Mouse (Mus musculus) midbrain, embryonic 16.5 days (tissue): Measurements from ENCODE around the gene Anapc15-ps. TPM values are rescaled to one million over a fixed set of nuclear protein-coding genes. Genes with fewer than 3 reads are reported as not detected.

Experiments
- ATAC-seq: fragments of 200-750 bp; cut with Nextera tagmentation; 2 replicates; pipeline ENCODE4 v1.8.0; 2017; ENCODE audit warnings: moderate TSS enrichment
- H3K27ac ChIP-seq: fragments of 300-500 bp; sonication (generic); 2 replicates; pipeline ENCODE4 v1.5.1; 2014; ENCODE audit warnings: mild to moderate bottlenecking, low read length, mixed read lengths
- H3K27me3 ChIP-seq: fragments of 300-500 bp; sonication (generic); 2 replicates; pipeline ENCODE4 v1.6.1; 2014; ENCODE audit warnings: low read depth, low read length, mixed read lengths; ENCODE audit not compliant: control insufficient read depth, insufficient read depth
- H3K36me3 ChIP-seq: fragments of 300-500 bp; sonication (generic); 2 replicates; pipeline ENCODE4 v1.6.1; 2014; ENCODE audit warnings: mild to moderate bottlenecking, low read length, moderate library complexity, mixed read lengths; ENCODE audit not compliant: control insufficient read depth, insufficient read depth
- H3K4me1 ChIP-seq: fragments of 300-500 bp; sonication (generic); 2 replicates; pipeline ENCODE4 v1.6.1; 2014; ENCODE audit warnings: mild to moderate bottlenecking, low read length, mixed read lengths; ENCODE audit not compliant: control insufficient read depth, insufficient read depth
- H3K4me2 ChIP-seq: fragments of 300-500 bp; sonication (generic); 2 replicates; pipeline ENCODE4 v1.6.1; 2014; ENCODE audit warnings: mild to moderate bottlenecking, low read length, mixed read lengths
- H3K4me3 ChIP-seq: fragments of 300-500 bp; sonication (generic); 2 replicates; pipeline ENCODE4 v1.5.1; 2014; ENCODE audit warnings: low read depth, mild to moderate bottlenecking, low read length, moderate library complexity, mixed read lengths
- H3K9ac ChIP-seq: fragments of 300-500 bp; sonication (generic); 2 replicates; pipeline ENCODE4 v1.6.1; 2014; ENCODE audit warnings: low read depth, low read length, mixed read lengths
- H3K9me3 ChIP-seq: fragments of 300-500 bp; sonication (generic); replicated peaks from 2 replicates; pipeline ENCODE4 v1.6.1; 2014; ENCODE audit warnings: mild to moderate bottlenecking, low read length, mixed read lengths; ENCODE audit not compliant: control insufficient read depth, poor library complexity, severe bottlenecking
- WGBS: fragments of 180-500 bp; shearing (Covaris S2); extraction: QIAGEN DNeasy Blood & Tissue Kit; methylation state at CpG from one replicate; pipeline ENCODE4 v1.1.7; 2014; 5-methylcytosine and 5-hydroxymethylcytosine counted together
- polyA plus RNA-seq: library from polyadenylated mRNA; unstranded; fragments of >200 nt; fragmentation: Nextera tagmentation; extraction: Ambion mirVana; gene quantifications from 2 replicates; pipeline ENCODE4 v1.2.1, GENCODE M21; 2015

The Anapc15-ps gene
- not detected in 2 replicates for polyA plus RNA-seq

DNA sequence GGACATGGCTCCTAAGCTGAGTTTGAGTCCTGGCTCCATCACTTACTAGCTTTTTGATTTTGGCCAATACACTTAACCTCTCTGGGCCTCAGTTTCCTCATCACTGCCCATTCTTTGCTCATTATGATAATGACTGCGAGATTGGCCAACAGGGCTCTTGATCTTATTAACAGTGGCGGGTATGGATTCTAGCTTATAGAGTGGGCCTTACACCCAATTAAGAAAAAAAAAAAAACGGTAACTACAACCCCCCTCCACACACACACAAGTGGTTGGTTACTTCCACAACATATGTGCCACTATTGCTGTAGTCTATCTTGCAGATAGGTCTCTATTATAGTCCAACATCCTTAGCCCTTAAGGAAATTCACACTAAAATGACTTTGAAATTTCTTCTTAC is at the start of gene Anapc15-ps:
Anapc15-ps (minus strand) TSS at position 101 of the 400 bp plus-strand sequence.
- Histone ChIP-seq H3K4me1 (no peaks in the 10 kb centered on the region), H3K4me2 (no peak within 1 kb of the TSS), H3K36me3 (no peaks in the 10 kb centered on the region), H3K9me3 (no peaks in the 10 kb centered on the region), H3K4me3 (no peak within 1 kb of the TSS), H3K9ac (no peak within 1 kb of the TSS), H3K27me3 (0 out of 2 replicates have a peak, but pooled peaks cover 2% of the 10 kb centered on the region), H3K27ac (no peak within 1 kb of the TSS)
- WGBS: 96% methylated on average over 3 of the region's 3 CpGs
- no peak for ATAC-seq

DNA sequence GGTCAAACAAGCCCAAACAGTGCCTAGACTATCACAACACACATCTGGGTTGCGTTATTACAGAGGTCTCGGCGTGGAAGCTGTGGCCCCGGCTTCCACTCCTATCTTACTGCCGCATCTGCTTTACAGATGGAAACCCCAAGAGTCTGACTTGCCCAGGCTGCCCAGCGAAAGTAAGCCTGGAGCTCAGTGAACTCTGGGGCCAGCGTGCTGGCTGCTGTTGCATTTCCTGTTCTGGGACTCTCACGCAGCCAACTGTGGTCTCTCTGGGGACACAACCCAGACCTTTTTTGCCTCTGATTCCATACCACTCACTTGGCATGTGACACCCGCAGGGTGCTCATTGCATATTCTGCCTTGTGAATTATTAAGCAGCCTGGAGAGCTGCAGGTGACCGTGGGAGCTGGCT is 49.0 kb upstream of the Anapc15-ps start:
- Histone ChIP-seq H3K4me2 (no peak overlapping the region), H3K9ac (no peak overlapping the region), H3K36me3 (no peaks in the 10 kb centered on the region), H3K4me1 (0 out of 2 replicates have a peak, but pooled peaks cover 2% of the 10 kb centered on the region), H3K4me3 (no peak overlapping the region), H3K27me3 (no peaks in the 10 kb centered on the region), H3K9me3 (no peaks in the 10 kb centered on the region), H3K27ac (no peak overlapping the region)
- WGBS: 90% methylated on average over 10 of the region's 10 CpGs
- ATAC-seq: no peak

DNA sequence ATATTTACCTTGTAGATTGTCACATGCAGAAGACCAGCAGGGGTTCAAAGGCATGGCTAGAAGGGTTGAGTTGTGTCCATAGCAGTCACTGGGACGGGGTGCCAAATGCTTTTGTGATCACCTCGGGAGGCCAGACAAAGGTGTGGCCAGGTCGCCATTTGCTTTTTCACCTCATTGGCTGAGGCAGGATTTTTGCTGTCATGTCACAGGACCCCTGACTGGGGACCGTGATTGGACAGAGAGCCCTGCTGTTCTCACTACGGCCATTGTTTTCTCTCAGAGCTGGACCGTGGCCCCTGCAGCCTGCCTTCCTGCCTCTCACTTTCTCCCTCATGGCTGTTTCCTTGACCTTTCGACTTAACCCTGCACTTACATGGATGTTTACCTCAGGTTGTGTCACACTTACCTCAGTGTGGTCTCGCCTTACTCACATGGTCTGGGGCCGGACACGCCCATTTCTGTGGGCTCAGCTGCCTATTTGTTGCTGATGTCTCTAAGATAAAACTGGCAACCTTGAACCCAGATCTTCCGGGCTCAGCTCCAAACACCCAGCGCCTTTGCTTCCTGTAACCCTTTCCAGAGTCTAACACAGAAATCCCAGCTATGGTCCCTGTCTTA is 47.0 kb upstream of the Anapc15-ps start:
- Histone ChIP-seq H3K9me3 (no peaks in the 10 kb centered on the region), H3K4me1 (no peaks in the 10 kb centered on the region), H3K9ac (no peak overlapping the region), H3K27me3 (no peaks in the 10 kb centered on the region), H3K4me3 (no peak overlapping the region), H3K4me2 (no peak overlapping the region), H3K27ac (no peak overlapping the region), H3K36me3 (no peaks in the 10 kb centered on the region)
- no peak for ATAC-seq
- 83% methylated on average over 12 of the region's 12 CpGs for WGBS

DNA sequence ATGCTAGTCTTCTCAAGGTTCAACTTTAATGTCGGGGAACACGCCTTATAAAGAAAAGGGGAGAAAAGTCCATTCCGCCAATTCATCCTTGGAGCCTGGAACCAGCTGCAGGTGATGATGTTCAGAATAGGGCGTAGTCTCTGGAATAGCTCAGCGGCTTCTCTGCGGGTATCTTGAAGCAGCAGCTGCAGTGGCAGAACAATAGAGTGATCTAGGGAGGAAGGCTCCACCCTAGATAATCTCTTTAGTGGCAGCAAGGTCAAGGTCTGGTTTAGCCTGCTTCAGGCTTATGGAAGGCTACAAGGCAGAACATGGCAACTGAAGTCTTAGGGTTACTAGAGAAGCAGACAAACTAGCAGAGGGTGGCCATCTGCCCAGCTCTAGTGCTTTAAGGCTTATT is 46.2 kb upstream of the Anapc15-ps start:
- H3K9me3 ChIP-seq: no peaks in the 10 kb centered on the region
- H3K9ac ChIP-seq: no peak overlapping the region
- H3K27me3 ChIP-seq: no peaks in the 10 kb centered on the region
- H3K4me3 ChIP-seq: no peak overlapping the region
- no peak overlapping the region for H3K27ac ChIP-seq
- no peak for ATAC-seq
- no peaks in the 10 kb centered on the region for H3K36me3 ChIP-seq
- no peaks in the 10 kb centered on the region for H3K4me1 ChIP-seq
- H3K4me2 ChIP-seq: no peak overlapping the region
- 81% methylated on average over 6 of the region's 6 CpGs for WGBS

DNA sequence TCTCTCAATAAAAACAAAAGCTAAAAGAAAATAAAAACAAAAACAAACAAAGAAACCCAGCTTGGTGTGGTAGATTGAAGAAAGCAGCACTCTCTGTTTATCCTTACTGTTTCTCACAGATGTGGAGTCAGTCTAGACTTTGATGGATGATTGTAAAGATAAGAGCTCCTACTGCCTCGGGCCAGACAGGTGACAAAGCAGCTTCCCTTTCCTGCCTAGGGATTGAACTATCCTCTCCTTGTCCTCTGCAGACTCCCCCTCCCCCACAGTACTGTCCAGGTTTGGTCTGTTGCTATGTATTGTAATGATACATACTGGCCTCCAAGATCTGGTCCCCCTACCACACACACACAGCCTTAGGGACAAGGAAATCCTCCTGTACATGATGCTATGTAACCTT is 45.5 kb upstream of the Anapc15-ps start:
- H3K4me1 ChIP-seq: no peaks in the 10 kb centered on the region

DNA sequence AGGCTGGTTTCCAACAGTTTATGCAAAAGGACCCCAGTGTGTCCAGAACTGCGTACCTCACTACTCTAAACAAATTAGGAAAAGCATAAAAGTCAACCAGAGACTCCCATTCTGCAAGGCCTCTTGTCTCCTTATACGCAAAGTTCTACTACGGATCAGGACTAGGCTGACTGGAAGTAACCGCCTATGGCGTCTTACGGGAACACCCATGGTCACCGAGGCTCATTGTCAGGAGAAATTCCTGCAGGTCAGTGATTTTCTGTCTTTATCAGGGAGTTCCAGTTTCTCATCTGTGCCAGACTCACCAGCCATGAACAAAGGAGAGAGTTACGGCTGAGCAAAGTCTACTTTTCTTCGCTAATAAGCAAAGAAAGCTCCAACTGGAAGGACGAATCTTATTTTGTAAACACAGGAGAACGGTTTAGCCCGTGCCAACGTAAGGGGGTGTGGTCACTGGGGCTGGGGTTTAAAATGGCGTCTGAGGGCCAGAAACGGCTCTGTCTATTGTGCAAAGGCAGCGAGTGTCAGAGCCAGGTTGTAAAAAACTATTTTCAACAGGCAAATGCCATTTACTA is 43.9 kb upstream of the Anapc15-ps start:
- Histone ChIP-seq H3K36me3 (no peaks in the 10 kb centered on the region), H3K27ac (no peak overlapping the region), H3K4me1 (no peaks in the 10 kb centered on the region), H3K9ac (no peak overlapping the region), H3K4me2 (no peak overlapping the region), H3K9me3 (no peaks in the 10 kb centered on the region), H3K27me3 (no peaks in the 10 kb centered on the region), H3K4me3 (no peak overlapping the region)
- no peak for ATAC-seq
- WGBS: 81% methylated on average over 16 of the region's 16 CpGs

More for the DNA sequence above, 45.5 kb upstream of the Anapc15-ps start:
- Histone ChIP-seq H3K4me2 (no peak overlapping the region), H3K27ac (no peak overlapping the region), H3K9me3 (no peaks in the 10 kb centered on the region), H3K36me3 (no peaks in the 10 kb centered on the region), H3K27me3 (no peaks in the 10 kb centered on the region), H3K4me3 (no peak overlapping the region), H3K9ac (no peak overlapping the region)
- no peak for ATAC-seq
- 72% methylated on average over 1 of the region's 1 CpGs for WGBS

DNA sequence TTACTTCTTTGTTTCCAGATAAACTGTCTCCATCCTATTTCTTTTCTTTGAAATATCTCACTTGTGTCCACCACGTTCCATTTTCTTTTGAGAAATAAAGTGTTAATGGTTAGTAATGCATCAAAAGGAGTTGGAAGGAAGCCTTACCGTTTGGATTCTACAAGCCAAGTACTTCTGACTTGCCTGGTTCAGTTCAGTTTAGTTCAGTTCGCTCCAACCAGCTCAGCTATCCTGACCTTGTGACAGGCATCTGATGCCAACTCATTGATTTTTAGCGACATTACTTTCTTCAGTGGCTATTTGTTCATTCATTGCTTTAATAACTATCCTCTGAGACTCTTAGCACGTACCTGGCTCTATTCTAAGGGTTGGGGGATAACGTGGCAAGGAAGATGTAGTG is 42.4 kb upstream of the Anapc15-ps start:
- ATAC-seq: no peak
- Histone ChIP-seq H3K9ac (no peak overlapping the region), H3K27ac (no peak overlapping the region), H3K27me3 (no peaks in the 10 kb centered on the region), H3K4me1 (no peaks in the 10 kb centered on the region), H3K4me2 (no peak overlapping the region), H3K36me3 (no peaks in the 10 kb centered on the region), H3K4me3 (no peak overlapping the region), H3K9me3 (no peaks in the 10 kb centered on the region)
- 61% methylated on average over 6 of the region's 6 CpGs for WGBS

DNA sequence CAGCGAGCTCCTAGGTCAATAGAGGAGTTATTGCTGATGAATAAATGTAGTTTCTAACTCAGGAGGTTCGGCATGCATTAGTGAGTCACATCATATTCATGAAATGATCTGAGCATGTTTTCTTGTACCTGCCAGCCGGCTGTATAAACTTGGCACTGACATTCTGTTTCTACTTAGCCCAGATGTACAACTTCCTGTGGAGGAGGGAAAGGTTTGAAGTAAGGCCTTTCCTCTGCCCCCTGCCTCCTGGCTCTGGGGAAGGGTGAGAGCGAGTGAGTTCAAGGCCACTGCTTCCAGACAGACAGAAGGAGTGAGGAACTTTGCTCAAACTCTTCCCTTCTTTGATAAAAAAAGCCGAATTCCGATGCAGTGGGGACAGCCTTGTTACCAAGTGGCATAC is 39.0 kb upstream of the Anapc15-ps start:
- H3K4me2 ChIP-seq: no peak overlapping the region
- no peaks in the 10 kb centered on the region for H3K4me1 ChIP-seq
- H3K9ac ChIP-seq: no peak overlapping the region
- H3K27me3 ChIP-seq: no peaks in the 10 kb centered on the region
- no peaks in the 10 kb centered on the region for H3K36me3 ChIP-seq
- no peak overlapping the region for H3K4me3 ChIP-seq
- no peak overlapping the region for H3K27ac ChIP-seq
- H3K9me3 ChIP-seq: no peaks in the 10 kb centered on the region
- WGBS: 85% methylated on average over 6 of the region's 6 CpGs
- ATAC-seq: no peak

DNA sequence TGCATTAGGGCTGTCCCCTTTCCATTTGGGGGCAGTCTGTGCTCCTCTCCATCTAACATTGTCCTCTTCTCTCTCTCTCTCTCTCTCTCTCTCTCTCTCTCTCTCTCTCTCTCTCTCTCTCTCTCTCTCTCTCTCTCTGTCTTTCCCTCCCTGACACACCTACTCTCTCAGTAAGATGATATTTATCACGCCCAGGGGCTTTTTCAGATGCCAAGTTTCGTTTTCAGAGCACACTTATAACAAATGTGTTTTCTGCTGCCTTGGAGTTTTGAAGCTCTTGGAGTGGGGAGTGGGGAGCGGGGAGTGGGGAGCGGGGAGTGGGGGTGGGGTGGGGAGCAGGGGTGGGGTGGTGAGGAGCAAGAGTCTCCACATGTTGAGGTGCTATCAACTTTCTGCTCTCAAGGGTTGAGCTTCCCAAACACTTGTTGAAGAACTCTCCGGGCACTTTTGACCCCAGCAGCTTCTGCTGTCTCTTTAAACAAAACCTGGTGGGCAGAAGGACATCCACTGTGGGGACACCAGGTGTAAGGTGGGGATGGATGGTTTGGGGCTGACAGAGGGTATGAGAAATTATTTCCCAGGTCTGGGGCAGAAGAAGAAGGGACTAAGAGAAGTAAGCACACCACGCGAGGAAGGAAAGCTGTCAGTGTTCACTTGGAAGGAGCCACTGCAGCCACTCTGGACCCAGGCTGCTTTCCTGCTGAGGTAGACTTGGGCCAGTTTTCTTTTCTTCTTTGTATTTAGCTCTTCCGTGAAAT is 36.8 kb upstream of the Anapc15-ps start:
- no peaks in the 10 kb centered on the region for H3K4me1 ChIP-seq
- H3K9ac ChIP-seq: no peak overlapping the region
- no peak overlapping the region for H3K27ac ChIP-seq
- ATAC-seq: no peak
- H3K36me3 ChIP-seq: no peaks in the 10 kb centered on the region
- no peaks in the 10 kb centered on the region for H3K27me3 ChIP-seq
- H3K9me3 ChIP-seq: no peaks in the 10 kb centered on the region
- 54% methylated on average over 7 of the region's 8 CpGs for WGBS
- no peak overlapping the region for H3K4me2 ChIP-seq
- no peak overlapping the region for H3K4me3 ChIP-seq
